18 mouse cellular contexts compared by ENCODE assay signal in the genomic region with DNA sequence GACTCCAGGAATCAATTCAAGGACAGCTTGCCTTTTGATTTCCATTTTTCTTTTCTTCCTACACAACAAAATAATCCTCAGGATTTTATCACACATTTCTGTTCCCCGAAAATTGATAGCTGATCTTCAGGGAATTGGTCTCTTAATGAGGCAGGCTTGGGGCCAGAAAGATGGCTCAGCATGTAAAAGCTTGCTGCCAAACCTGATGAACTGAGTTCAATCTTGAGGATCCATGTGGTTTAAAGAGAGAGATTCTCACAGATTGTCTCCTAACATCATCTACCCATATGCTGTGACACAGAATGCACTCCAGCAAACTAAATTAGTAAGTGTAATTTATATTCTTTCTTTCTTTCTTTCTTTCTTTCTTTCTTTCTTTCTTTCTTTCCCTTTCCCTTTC.
"Had no signal": no experiment of that assay in that cellular context is flagged by ENCODE, and none has a peak within 500 bp of the region (broad histone marks: within the 10 kb centered on the region; RNA-seq: fewer than 3 reads in every experiment).

No protein-coding gene starts in this region.

- H3K9ac ChIP-seq: lung, embryonic 14.5 days; midbrain, embryonic 12.5 days; neural tube, embryonic 13.5 days; neural tube, embryonic 15.5 days had no signal

- H3K4me3 ChIP-seq: midbrain, embryonic 10.5 days; midbrain, embryonic 12.5 days; myocyte; neural tube, embryonic 13.5 days; neural tube, embryonic 15.5 days had no signal

- H3K4me1 ChIP-seq: midbrain, embryonic 10.5 days; midbrain, embryonic 12.5 days; neural tube, embryonic 13.5 days; neural tube, embryonic 15.5 days had no signal

- H3K36me3 ChIP-seq: midbrain, embryonic 10.5 days; midbrain, embryonic 12.5 days; neural tube, embryonic 13.5 days; neural tube, embryonic 15.5 days had no signal

- H3K4me2 ChIP-seq: lung, embryonic 14.5 days; midbrain, embryonic 12.5 days; neural tube, embryonic 13.5 days; neural tube, embryonic 15.5 days had no signal

- H3K27ac ChIP-seq: midbrain, embryonic 10.5 days; midbrain, embryonic 12.5 days; neural tube, embryonic 13.5 days; neural tube, embryonic 15.5 days had no signal

- H3K9me3 ChIP-seq: midbrain, embryonic 10.5 days; midbrain, embryonic 12.5 days; neural tube, embryonic 13.5 days; neural tube, embryonic 15.5 days had no signal

- DNase-seq: lung, adult 18-20 months; lung, embryonic 14.5 days; lung, postnatal 4 days; midbrain, embryonic 14.5 days; retina, postnatal 1 day; right cerebral cortex, adult 18-20 months; right cerebral cortex, postnatal 25 days; right cerebral cortex, postnatal 4 days; spleen, adult 18-20 months; thymus, adult 18-20 months; thymus, postnatal 14 days; thymus, postnatal 36 days had no signal

- ATAC-seq: midbrain, embryonic 16.5 days had no signal

- H3K27me3 ChIP-seq: midbrain, embryonic 12.5 days; neural tube, embryonic 13.5 days; neural tube, embryonic 15.5 days had no signal
